Mouse (Mus musculus): ENCODE results near the gene H2-M9.

The H2-M9 gene

DNA sequence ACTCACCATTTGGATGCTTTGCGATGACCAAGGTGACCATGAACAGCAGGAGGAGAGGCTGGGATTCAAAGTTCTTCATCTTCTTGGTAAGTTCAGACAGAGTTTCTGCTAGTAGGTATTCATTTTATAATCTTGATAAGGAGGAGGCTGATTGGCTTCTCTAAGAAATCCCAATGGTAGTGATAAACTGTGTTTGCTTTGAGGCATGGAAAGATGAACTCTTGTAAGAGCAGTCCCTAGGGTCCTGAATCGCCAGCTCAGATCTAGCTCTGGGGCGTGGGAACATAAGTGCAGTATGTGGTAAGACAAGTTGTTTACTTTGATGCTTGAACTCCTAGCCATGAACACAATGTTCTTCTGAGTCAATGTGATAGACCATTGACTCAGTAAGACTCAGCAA is at the start of gene H2-M9:
Gene H2-M9 (minus strand): TSS at position 101 of the 400 bp plus-strand sequence.
- no peak for DNase-seq (ENCODE audit: low spot score)

DNA sequence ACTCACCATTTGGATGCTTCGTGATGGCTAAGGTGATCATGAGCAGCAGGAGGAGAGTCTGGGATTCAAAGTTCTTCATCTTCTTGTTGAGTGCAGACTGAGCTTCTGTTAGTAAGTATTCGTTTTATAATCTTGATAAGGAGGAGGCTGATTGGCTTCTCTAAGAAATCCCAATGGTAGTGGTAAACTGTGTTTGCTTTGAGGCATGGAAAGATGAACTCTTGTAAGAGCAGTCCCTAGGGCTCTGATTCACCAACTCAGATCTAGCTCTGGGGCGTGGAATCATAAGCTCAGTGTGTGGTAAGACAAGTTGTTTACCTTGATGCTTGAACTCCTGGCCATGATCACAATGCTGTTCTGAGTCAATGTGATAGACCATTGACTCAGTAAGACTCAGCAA is 29.7 kb upstream of the H2-M9 start, which contains the start of gene H2-M1:
Gene H2-M1 (minus strand): TSS at position 101 of the 400 bp plus-strand sequence.
- no peak for DNase-seq (ENCODE audit: low spot score)
